Mouse (Mus musculus) macrophage (primary cell): ENCODE data around the gene Prrt4. TPM values are rescaled to one million over a fixed set of nuclear protein-coding genes. Genes with fewer than 3 reads are reported as not detected.
"Not testable (repeated sequence)": the region's sequence is repeated elsewhere in the genome, so short reads cannot be mapped to it uniquely, and the experiment has no call there.

Experiments
- H3K27ac ChIP-seq: fragments of 350-480 bp; formaldehyde crosslinking; 2 replicates; pipeline ENCODE4 v1.9.0; 2021
- H3K36me3 ChIP-seq: fragments of 350-480 bp; formaldehyde crosslinking; 2 replicates; pipeline ENCODE4 v1.9.0; 2021; ENCODE audit errors: inconsistent target
- H3K4me3 ChIP-seq: fragments of 350-480 bp; formaldehyde crosslinking; 2 replicates; pipeline ENCODE4 v1.9.0; 2021; ENCODE audit errors: inconsistent target
- H3K79me2 ChIP-seq: fragments of 350-480 bp; formaldehyde crosslinking; 2 replicates; pipeline ENCODE4 v1.9.0; 2021; ENCODE audit errors: inconsistent target
- WGBS: methylation state at CpG from one replicate; pipeline ENCODE4 v1.1.7; 2026; ENCODE audit warnings: inconsistent platforms; ENCODE audit not compliant: missing documents; 5-methylcytosine and 5-hydroxymethylcytosine counted together
- polyA plus RNA-seq: library from polyadenylated mRNA; stranded (reverse); fragments of 250-400 nt; gene quantifications from 3 replicates; pipeline ENCODE4 v1.2.4, GENCODE M21; 2018; ENCODE audit warnings: inconsistent platforms
- total RNA-seq, 78 experiments: library from RNA; depleted of rRNA; stranded (reverse); fragments of 250-400 nt; gene quantifications; 1 replicate in 9 of 78; 2 replicates in 24 of 78; 3 replicates in 43 of 78; 4 replicates in 2 of 78; pipeline ENCODE4 v1.2.4; 2018; ENCODE audit warnings: inconsistent platforms in 56 of 78

The Prrt4 gene
- total RNA-seq (2018; cell fraction: chromatin; rRNA removed) = not detected
- total RNA-seq (2018; cell fraction: cytosol; rRNA removed) = not detected
- total RNA-seq (2018; cell fraction: nucleus; rRNA removed) = not detected
- not detected in 3 replicates for polyA plus RNA-seq

DNA sequence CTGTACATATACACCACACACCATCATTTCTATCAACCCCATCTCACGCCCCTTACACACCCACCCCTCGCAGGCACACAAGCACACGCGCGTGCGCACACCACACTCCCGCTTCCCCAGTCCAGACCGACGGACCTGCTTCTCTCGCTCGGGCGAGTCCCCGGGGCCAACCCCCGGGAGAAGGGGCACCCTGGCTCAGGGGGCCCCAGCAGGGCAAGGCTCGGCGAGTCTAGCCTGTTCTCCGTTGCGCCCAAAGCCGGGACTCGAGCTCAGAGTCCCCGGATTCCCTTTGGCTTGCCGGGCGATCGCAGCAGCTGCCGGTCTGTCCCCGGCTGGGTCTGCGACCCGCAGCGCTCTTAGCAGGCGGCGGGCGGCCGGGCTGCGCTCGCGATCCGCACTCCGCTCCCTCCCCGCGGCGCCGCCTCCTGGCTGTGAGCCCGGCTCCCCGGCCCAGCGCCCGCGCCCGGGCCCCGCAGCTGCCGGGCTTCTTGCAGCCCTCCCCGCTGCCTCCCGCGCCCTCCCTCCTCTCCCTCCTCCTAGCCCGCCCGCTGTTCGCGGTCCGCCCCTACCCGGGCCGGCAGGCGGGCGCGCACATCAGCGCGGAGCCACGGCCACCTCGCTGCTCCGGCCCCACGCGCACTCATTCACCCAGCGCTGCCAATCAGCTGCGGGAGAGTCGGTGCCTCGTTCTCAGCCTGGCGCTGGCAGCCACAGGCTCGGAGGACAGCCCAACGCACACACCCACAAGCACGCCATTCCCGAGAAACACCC lies at the start of gene Prrt4:
Gene Prrt4 (minus strand): TSS at position 697 of the 771 bp plus-strand sequence.
- no peaks in the 10 kb centered on the region for H3K36me3 ChIP-seq
- no peaks in the 10 kb centered on the region for H3K79me2 ChIP-seq
- no peak within 1 kb of the TSS for H3K27ac ChIP-seq
- no peak within 1 kb of the TSS for H3K4me3 ChIP-seq
- 1% methylated on average over 74 of the region's 79 CpGs for WGBS

- H3K4me3 ChIP-seq, H3K27ac ChIP-seq, H3K36me3 ChIP-seq, H3K79me2 ChIP-seq: not testable (repeated sequence)
- 80% methylated on average over 1 of the region's 3 CpGs for WGBS
Measured at GRCm38 (mm10) chr6:29217717-29218116, 38.3 kb upstream of the Prrt4 start.

DNA sequence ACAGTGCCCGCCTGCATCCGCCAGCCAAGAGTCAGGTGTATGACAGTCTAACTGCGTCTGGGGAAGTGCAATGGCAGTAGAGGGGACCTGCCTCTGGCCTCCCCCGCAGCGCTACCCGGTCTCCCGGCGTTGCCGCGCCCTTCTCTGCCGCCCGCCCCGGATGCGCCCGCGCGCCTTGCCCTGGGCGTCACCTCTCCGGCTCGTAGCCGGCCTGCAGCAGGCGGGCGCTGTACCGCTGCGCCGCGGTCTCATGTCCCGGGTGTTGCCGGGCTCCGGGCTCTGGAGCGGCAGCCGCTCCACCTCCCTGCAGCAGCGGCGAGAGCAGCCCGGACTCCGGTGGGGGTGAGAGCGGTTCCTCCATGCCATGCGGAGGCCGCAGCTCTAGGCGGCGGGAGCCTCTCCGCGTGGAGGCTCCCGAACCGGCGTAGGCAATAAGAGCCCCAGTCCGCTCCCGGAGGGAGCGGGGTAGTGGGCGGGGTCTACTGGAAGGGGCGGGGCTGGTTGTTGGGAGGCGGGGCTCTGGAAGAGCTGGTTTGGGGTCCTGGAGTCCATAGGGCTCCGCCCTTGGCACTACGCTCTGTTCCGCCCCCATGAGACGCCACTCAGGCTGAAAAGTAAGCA lies 36.6 kb upstream of the Prrt4 start, which contains the start of gene Impdh1:
Gene Impdh1 (minus strand): TSS at position 484 of the 621 bp plus-strand sequence.
- H3K79me2 ChIP-seq = no peaks in the 10 kb centered on the region
- under 1% methylated on average over 56 of the region's 56 CpGs for WGBS
- H3K36me3 ChIP-seq = no peaks in the 10 kb centered on the region
- peak within 1 kb of the TSS; percentile 19 for H3K27ac ChIP-seq
- peak within 1 kb of the TSS; percentile 59 for H3K4me3 ChIP-seq

DNA sequence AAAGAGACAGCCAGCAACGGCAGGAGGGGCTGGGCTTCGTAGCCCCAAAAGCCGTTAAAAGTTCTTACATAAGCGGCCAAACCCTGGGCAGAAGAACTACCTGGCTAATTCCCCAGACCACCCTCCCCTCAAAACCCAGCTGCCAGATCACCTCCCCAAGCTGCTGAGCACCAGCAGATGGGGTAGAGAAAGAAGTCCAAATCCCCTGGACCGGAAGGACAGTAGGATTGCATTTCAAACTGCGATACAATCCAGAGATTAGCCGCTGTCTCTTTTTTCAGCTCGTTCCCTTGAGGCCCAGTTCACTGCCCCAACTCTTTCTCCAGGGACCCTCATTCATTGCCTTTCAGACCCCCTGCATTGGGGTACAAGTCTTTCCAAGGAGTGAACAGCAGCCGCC lies 35.8 kb upstream of the Prrt4 start:
- H3K79me2 ChIP-seq = no peaks in the 10 kb centered on the region
- peak overlapping the region; percentile 19; the same call in 1 of the 2 replicates for H3K27ac ChIP-seq
- no peaks in the 10 kb centered on the region for H3K36me3 ChIP-seq
- H3K4me3 ChIP-seq = peak overlapping the region; percentile 59
- WGBS = 12% methylated on average over 9 of the region's 9 CpGs

DNA sequence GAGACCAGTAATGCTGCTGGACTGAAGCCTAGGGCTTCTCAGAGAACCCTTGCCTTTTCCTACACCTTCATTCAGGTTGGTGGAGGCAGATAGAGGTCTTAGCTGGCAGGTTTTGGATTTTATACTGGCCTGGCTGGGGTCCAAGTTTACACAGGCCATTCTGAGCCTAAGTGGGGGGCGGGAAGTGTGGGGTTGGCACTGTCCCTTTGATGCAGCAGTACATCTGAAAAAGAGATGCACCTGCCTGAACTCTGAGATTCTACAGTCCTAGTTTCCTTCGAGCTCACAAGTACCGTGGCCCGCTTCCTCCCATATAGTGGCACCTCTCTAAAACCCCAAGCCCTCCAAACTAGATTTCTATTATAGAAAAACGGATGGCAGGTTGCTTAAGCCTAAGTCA lies 35.4 kb upstream of the Prrt4 start:
- Histone ChIP-seq H3K27ac (no peak overlapping the region), H3K4me3 (peak overlapping the region; percentile 59), H3K79me2 (no peaks in the 10 kb centered on the region), H3K36me3 (no peaks in the 10 kb centered on the region)
- WGBS = 37% methylated on average over 5 of the region's 5 CpGs

DNA sequence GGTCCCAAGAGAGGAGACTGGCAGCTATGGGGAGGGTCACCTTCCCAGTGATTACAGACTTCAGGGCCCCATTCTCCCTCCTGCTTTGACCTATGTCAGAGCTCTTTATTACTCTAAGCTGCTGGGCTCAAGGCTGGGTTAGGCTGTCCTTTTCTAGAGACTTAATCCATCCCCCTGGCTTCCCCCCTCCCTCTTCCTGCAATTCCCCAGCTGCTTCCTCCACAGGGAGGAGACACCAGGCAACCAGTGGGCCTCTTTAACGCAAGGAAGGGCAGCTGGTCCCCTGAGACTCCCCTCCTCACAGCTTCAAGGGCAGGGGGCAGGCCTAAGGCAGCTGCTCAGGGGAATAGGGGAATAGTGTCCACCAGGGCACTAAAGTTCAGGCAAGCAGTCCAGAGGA lies 34.9 kb upstream of the Prrt4 start:
- Histone ChIP-seq H3K79me2 (no peaks in the 10 kb centered on the region), H3K27ac (no peak overlapping the region), H3K4me3 (no peak overlapping the region), H3K36me3 (no peaks in the 10 kb centered on the region)
- 20% methylated on average over 1 of the region's 1 CpGs for WGBS

DNA sequence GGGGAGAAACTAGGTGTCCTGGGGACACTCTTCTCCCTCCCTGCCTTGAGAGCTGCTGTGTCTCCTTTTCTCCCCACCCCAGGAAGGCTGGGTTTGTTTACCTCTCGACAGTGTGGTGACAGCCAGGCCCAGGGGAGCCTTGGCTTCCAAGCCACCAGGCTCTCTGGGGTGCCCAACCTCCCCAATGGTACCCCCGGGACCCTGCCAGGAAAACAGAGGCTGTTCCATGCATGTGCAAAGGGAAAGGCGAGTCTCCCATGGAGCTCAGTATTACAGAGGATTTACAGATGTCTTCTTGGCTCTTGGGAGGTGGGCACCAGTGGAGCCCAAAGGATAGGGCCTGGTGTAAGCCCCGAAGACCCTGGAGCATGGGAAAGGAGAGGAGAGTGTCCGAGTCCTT lies 34.1 kb upstream of the Prrt4 start:
- H3K79me2 ChIP-seq = no peaks in the 10 kb centered on the region
- no peak overlapping the region for H3K27ac ChIP-seq
- no peak overlapping the region for H3K4me3 ChIP-seq
- no peaks in the 10 kb centered on the region for H3K36me3 ChIP-seq
- WGBS = 87% methylated on average over 5 of the region's 5 CpGs

- no peak overlapping the region for H3K27ac ChIP-seq
- WGBS = 2% methylated on average over 60 of the region's 66 CpGs
Measured at GRCm38 (mm10) chr6:29211806-29212492, 32.6 kb upstream of the Prrt4 start.

DNA sequence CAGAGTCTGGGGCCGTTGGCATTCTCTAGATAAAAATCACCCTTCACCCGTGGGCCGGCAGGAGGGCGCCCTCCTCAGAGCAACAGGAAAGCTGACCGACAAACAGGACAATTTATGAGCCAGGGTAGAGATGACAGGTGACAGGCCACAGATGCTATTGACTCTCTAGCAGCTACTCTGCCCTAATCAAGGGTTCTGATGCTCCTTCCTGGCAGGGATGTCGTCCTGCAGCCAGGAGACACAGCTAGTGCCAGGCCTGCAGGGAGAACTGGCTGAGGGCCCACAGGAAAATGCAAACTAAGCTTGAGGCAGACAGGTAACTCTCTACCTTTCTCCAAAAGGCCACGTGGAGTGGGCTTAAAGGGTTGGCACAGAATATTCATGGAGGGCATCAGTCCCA lies 31.8 kb upstream of the Prrt4 start:
- peak overlapping the region; percentile 40 for H3K4me3 ChIP-seq
- WGBS = 24% methylated on average over 7 of the region's 7 CpGs

More at GRCm38 (mm10) chr6:29211806-29212492, 32.6 kb upstream of the Prrt4 start:
- Histone ChIP-seq H3K36me3 (no peaks in the 10 kb centered on the region), H3K79me2 (no peaks in the 10 kb centered on the region), H3K4me3 (peak overlapping the region; percentile 40)

GRCm38 (mm10) chr6:29210231-29210936 lies 31.0 kb upstream of the Prrt4 start:
- H3K4me3 ChIP-seq = no peak overlapping the region
- no peak overlapping the region for H3K27ac ChIP-seq

More for the DNA sequence above, 31.8 kb upstream of the Prrt4 start:
- H3K36me3 ChIP-seq = no peaks in the 10 kb centered on the region
- no peaks in the 10 kb centered on the region for H3K79me2 ChIP-seq
- no peak overlapping the region for H3K27ac ChIP-seq

GRCm38 (mm10) chr6:29208178-29208577 lies 28.8 kb upstream of the Prrt4 start:
- 61% methylated on average over 5 of the region's 5 CpGs for WGBS
- no peak overlapping the region for H3K27ac ChIP-seq
- no peaks in the 10 kb centered on the region for H3K79me2 ChIP-seq
- H3K4me3 ChIP-seq = no peak overlapping the region
- no peaks in the 10 kb centered on the region for H3K36me3 ChIP-seq

More at GRCm38 (mm10) chr6:29210231-29210936, 31.0 kb upstream of the Prrt4 start:
- no peaks in the 10 kb centered on the region for H3K79me2 ChIP-seq
- WGBS = 81% methylated on average over 8 of the region's 9 CpGs
- H3K36me3 ChIP-seq = no peaks in the 10 kb centered on the region

GRCm38 (mm10) chr6:29207017-29207416 lies 27.6 kb upstream of the Prrt4 start:
- Histone ChIP-seq H3K27ac (no peak overlapping the region), H3K4me3 (no peak overlapping the region), H3K36me3 (no peaks in the 10 kb centered on the region; the same call in 1 of the 2 replicates), H3K79me2 (no peaks in the 10 kb centered on the region)
- WGBS = 88% methylated on average over 5 of the region's 5 CpGs

DNA sequence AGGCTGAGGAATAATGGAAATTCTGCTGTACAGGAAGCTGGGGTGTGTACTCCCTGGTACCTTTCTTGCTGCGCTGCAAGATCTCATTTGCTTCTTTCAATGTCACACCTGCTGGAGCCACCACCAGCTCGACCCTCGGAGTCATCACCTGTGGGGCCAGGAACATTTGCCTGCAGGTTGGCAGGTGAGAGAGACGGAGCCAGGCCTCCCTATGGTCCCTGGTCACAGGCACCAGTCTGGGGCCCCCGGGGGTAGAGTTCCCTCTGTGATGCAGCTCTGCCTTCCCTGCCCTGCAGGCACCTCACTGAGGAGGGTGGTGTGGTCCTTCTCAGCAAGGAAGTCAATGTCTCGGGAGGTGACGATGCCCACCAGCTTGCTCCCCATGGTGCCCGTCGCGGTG lies 26.6 kb upstream of the Prrt4 start:
- no peak overlapping the region for H3K27ac ChIP-seq
- H3K4me3 ChIP-seq = no peak overlapping the region
- H3K79me2 ChIP-seq = no peaks in the 10 kb centered on the region
- H3K36me3 ChIP-seq = no peaks in the 10 kb centered on the region; the same call in 1 of the 2 replicates
- WGBS = 92% methylated on average over 10 of the region's 10 CpGs
